Comparison of ENCODE assay signal across 24 mouse cellular contexts in the genomic region with DNA sequence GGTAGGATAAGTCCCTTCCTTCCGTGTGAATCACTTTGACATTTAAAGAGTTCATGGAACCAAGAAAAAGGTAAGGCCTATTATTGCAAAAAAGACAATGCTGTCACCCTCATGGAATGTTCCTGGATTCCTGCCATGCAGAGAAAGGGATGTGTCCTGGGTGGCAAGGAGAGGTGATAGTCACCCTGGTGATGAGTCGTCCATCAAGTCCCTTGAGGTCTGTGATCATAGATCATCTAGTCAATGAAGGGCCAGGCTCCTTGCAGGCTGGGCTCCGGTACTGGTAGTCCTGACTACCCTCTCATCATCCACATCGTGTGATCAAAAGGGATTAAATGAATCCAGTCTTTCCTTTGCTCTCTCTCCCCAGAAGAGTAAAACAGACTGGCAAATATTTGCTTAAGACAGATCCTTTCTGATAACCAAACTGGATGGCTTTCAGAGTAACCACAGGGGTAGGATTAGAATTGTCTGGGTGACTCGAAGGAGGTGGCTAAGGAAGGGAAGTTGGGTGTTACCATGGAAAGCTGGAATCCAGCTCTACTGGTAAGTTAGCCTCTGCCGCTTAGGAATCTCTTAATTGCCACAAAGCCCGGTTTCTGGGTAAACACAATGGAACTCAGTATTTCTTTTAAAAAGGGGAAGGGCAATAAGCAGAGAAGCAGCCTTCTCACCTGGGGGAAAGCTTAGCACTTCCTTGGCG.
DNase-seq lines count a peak whose midpoint lies in the region; ATAC-seq and TF ChIP-seq lines count a peak whose summit lies in the region.
"Had no signal": no experiment of that assay in that cellular context is flagged by ENCODE, and none has a peak within 500 bp of the region (broad histone marks: within the 10 kb centered on the region; RNA-seq: fewer than 3 reads in every experiment).

No protein-coding gene starts in this region.

- peak; percentile 3 for DNase-seq in heart, adult 8-10 months (ENCODE audit: low spot score)
- peak; percentile 19 for DNase-seq in urinary bladder, postnatal 25 days (ENCODE audit: low spot score)
- no peak for DNase-seq in urinary bladder, postnatal 10 days (ENCODE audit: low spot score)
- DNase-seq in embryonic facial prominence, embryonic 14.5 days (ENCODE audit: low spot score) = peak; percentile 79
- no peak for DNase-seq in stomach, postnatal 0 days (ENCODE audit: low spot score)
- no peak for DNase-seq in heart, adult 2 months
- DNase-seq in frontal cortex, postnatal 14 days (ENCODE audit: low spot score in 2 of 2) = no peak
- DNase-seq: adrenal gland, adult 2 months; cerebellum, adult 11-12 months; cerebellum, postnatal 14 days; forebrain, postnatal 0 days; gastrocnemius, adult 2 months; heart, postnatal 36 days; kidney, adult 11 months; lung, adult 2 months; thymus, postnatal 25 days had no signal

- no peak for TF ChIP-seq POLR2A in heart, adult 2 months (IDR thresholded peaks at IDR 0.05; ENCODE audit: insufficient read depth, low read depth, low read length)

- no peaks in the 10 kb centered on the region for H3K9me3 ChIP-seq in heart, embryonic 12.5 days (replicated peaks)
- no peaks in the 10 kb centered on the region for H3K9me3 ChIP-seq in embryonic facial prominence, embryonic 14.5 days (ENCODE audit: control insufficient read depth, low read length)
- H3K9me3 ChIP-seq in stomach, postnatal 0 days (ENCODE audit: control insufficient read depth, low read length) = no peaks in the 10 kb centered on the region
- H3K9me3 ChIP-seq: embryonic facial prominence, embryonic 12.5 days; limb, embryonic 12.5 days; liver, embryonic 12.5 days; midbrain, embryonic 15.5 days had no signal

- H3K27me3 ChIP-seq in heart, embryonic 12.5 days (replicated peaks) = no peaks in the 10 kb centered on the region
- no peaks in the 10 kb centered on the region; the same call in 1 of the 2 replicates for H3K27me3 ChIP-seq in embryonic facial prominence, embryonic 14.5 days (replicated peaks; ENCODE audit: control insufficient read depth, insufficient read depth, low read length)
- no peaks in the 10 kb centered on the region for H3K27me3 ChIP-seq in stomach, postnatal 0 days (ENCODE audit: control insufficient read depth, insufficient read depth, low read length)
- no peaks in the 10 kb centered on the region for H3K27me3 ChIP-seq in heart, adult 2 months (ENCODE audit: control insufficient read depth, insufficient read depth, low read length)
- H3K27me3 ChIP-seq: embryonic facial prominence, embryonic 12.5 days; limb, embryonic 12.5 days; liver, embryonic 12.5 days; midbrain, embryonic 15.5 days had no signal

- peak; percentile 80 for TF ChIP-seq EP300 in stomach, postnatal 0 days (optimal IDR thresholded peaks at IDR 0.05)
- TF ChIP-seq EP300 in heart, adult 2 months (IDR thresholded peaks at IDR 0.05; ENCODE audit: insufficient read depth, low read depth, low read length) = no peak

- H3K27ac ChIP-seq in heart, embryonic 12.5 days (ENCODE audit: poor library complexity, severe bottlenecking) = no peak overlapping the region
- 0 out of 2 replicates have a peak overlapping the region, but pooled peaks have one; percentile 1 for H3K27ac ChIP-seq in embryonic facial prominence, embryonic 14.5 days (replicated peaks; ENCODE audit: low read depth, low read length)
- peak overlapping the region; percentile 35 for H3K27ac ChIP-seq in stomach, postnatal 0 days (replicated peaks)
- H3K27ac ChIP-seq in heart, adult 2 months = no peak overlapping the region; the same call in 1 of the 2 replicates
- H3K27ac ChIP-seq: embryonic facial prominence, embryonic 12.5 days; gastrocnemius, adult 2 months; hindbrain, embryonic 14.5 days; kidney, postnatal 0 days; limb, embryonic 12.5 days; liver, embryonic 12.5 days; midbrain, embryonic 15.5 days had no signal

- H3K4me1 ChIP-seq in heart, embryonic 12.5 days (replicated peaks) = no peaks in the 10 kb centered on the region
- H3K4me1 ChIP-seq in embryonic facial prominence, embryonic 14.5 days (ENCODE audit: control insufficient read depth, insufficient read depth, low read length) = no peaks in the 10 kb centered on the region
- no peaks in the 10 kb centered on the region for H3K4me1 ChIP-seq in stomach, postnatal 0 days (replicated peaks; ENCODE audit: control insufficient read depth, insufficient read depth)
- no peaks in the 10 kb centered on the region for H3K4me1 ChIP-seq in heart, adult 2 months (ENCODE audit: control insufficient read depth, insufficient read depth, low read length)
- H3K4me1 ChIP-seq: limb, embryonic 12.5 days; liver, embryonic 12.5 days; midbrain, embryonic 15.5 days had no signal

- H3K36me3 ChIP-seq in heart, embryonic 12.5 days = no peaks in the 10 kb centered on the region
- no peaks in the 10 kb centered on the region for H3K36me3 ChIP-seq in embryonic facial prominence, embryonic 14.5 days (ENCODE audit: control insufficient read depth, insufficient read depth, low read length)
- no peaks in the 10 kb centered on the region for H3K36me3 ChIP-seq in stomach, postnatal 0 days (ENCODE audit: control insufficient read depth, insufficient read depth, low read length)
- H3K36me3 ChIP-seq in heart, adult 2 months (ENCODE audit: control insufficient read depth, insufficient read depth, low read length) = no peaks in the 10 kb centered on the region
- H3K36me3 ChIP-seq: embryonic facial prominence, embryonic 12.5 days; limb, embryonic 12.5 days; liver, embryonic 12.5 days; midbrain, embryonic 15.5 days had no signal

- H3K4me2 ChIP-seq in heart, embryonic 12.5 days = no peak overlapping the region
- no peak overlapping the region for H3K4me2 ChIP-seq in embryonic facial prominence, embryonic 14.5 days (ENCODE audit: low read depth, low read length)
- H3K4me2 ChIP-seq in stomach, postnatal 0 days (replicated peaks; ENCODE audit: low read depth) = no peak overlapping the region
- H3K4me2 ChIP-seq: embryonic facial prominence, embryonic 12.5 days; hindbrain, embryonic 14.5 days; limb, embryonic 12.5 days; liver, embryonic 12.5 days; midbrain, embryonic 15.5 days had no signal

- WGBS in heart, embryonic 12.5 days = 56% methylated on average over 8 of the region's 8 CpGs
- WGBS in embryonic facial prominence, embryonic 14.5 days = 43% methylated on average over 8 of the region's 8 CpGs
- 31% methylated on average over 8 of the region's 8 CpGs for WGBS in stomach, postnatal 0 days
- 59% methylated on average over 8 of the region's 8 CpGs for WGBS in heart, adult 2 months

- no peak overlapping the region for H3K4me3 ChIP-seq in heart, embryonic 12.5 days
- no peak overlapping the region for H3K4me3 ChIP-seq in embryonic facial prominence, embryonic 14.5 days (ENCODE audit: low read depth, low read length)
- H3K4me3 ChIP-seq in stomach, postnatal 0 days (ENCODE audit: low read depth, low read length) = no peak overlapping the region
- no peak overlapping the region for H3K4me3 ChIP-seq in heart, adult 2 months
- H3K4me3 ChIP-seq: embryonic facial prominence, embryonic 12.5 days; gastrocnemius, adult 2 months; limb, embryonic 12.5 days; liver, embryonic 12.5 days; midbrain, embryonic 15.5 days; myocyte had no signal

- intact Hi-C loops in heart, adult 2 months (cut with DNase I) = no loop called here

- TF ChIP-seq CTCF in stomach, postnatal 0 days (IDR thresholded peaks at IDR 0.05; ENCODE audit: low read depth) = no peak
- TF ChIP-seq CTCF in heart, adult 2 months (IDR thresholded peaks at IDR 0.05) = no peak

- H3K79me2 ChIP-seq in heart, adult 2 months (replicated peaks; ENCODE audit: control insufficient read depth, insufficient read depth, low read length) = no peaks in the 10 kb centered on the region

- ATAC-seq in heart, embryonic 12.5 days (ENCODE audit: insufficient number of reproducible peaks, low FRiP score) = no peak
- ATAC-seq in embryonic facial prominence, embryonic 14.5 days (ENCODE audit: low read depth) = peak; percentile 84
- peak; percentile 25; the same call in 1 of the 2 replicates for ATAC-seq in stomach, postnatal 0 days (ENCODE audit: low FRiP score, low TSS enrichment)
- ATAC-seq: forebrain, postnatal 0 days; liver, embryonic 12.5 days; midbrain, embryonic 15.5 days had no signal

- H3K9ac ChIP-seq in heart, embryonic 12.5 days = no peak overlapping the region
- no peak overlapping the region for H3K9ac ChIP-seq in embryonic facial prominence, embryonic 14.5 days (ENCODE audit: low read depth, low read length)
- no peak overlapping the region for H3K9ac ChIP-seq in stomach, postnatal 0 days (ENCODE audit: low read length)
- no peak overlapping the region for H3K9ac ChIP-seq in heart, adult 2 months (ENCODE audit: low read depth, low read length)
- H3K9ac ChIP-seq: embryonic facial prominence, embryonic 12.5 days; forebrain, postnatal 0 days; hindbrain, embryonic 14.5 days; limb, embryonic 12.5 days; liver, embryonic 12.5 days; midbrain, embryonic 15.5 days had no signal

Comparison
In these comparisons a context has a peak if more than half of its experiments do, and no peak if none do; other contexts are left out.
1. DNase-seq: peak in heart, adult 8-10 months (single experiment), urinary bladder, postnatal 25 days (single experiment) and embryonic facial prominence, embryonic 14.5 days (single experiment); none in urinary bladder, postnatal 10 days (single experiment), stomach, postnatal 0 days (single experiment), heart, adult 2 months (0 of 2) and frontal cortex, postnatal 14 days (0 of 2).
2. H3K27ac ChIP-seq: peak in embryonic facial prominence, embryonic 14.5 days (single experiment) and stomach, postnatal 0 days (single experiment); none in heart, embryonic 12.5 days (single experiment) and heart, adult 2 months (single experiment).